Mouse (Mus musculus) spleen, postnatal 10 days (tissue): ENCODE results near the gene Arhgap25.

Source experiments
- DNase-seq, 2 experiments: peaks; one replicate each; pipeline ENCODE4 v3.0.0; 2021 to 2022; ENCODE audit warnings: low spot score in 2 of 2

The Arhgap25 gene

GRCm38 (mm10) chr6:87447217-87447616 is 85.8 kb downstream of the Arhgap25 start:
- DNase-seq, result no peak

GRCm38 (mm10) chr6:87445222-87445621 is 87.8 kb downstream of the Arhgap25 start:
- no peak for DNase-seq

- DNase-seq, result no peak
Observed at GRCm38 (mm10) chr6:87443253-87443652, 89.8 kb downstream of the Arhgap25 start.

- no peak for DNase-seq
Observed at GRCm38 (mm10) chr6:87436745-87437144, 96.3 kb downstream of the Arhgap25 start.

DNA sequence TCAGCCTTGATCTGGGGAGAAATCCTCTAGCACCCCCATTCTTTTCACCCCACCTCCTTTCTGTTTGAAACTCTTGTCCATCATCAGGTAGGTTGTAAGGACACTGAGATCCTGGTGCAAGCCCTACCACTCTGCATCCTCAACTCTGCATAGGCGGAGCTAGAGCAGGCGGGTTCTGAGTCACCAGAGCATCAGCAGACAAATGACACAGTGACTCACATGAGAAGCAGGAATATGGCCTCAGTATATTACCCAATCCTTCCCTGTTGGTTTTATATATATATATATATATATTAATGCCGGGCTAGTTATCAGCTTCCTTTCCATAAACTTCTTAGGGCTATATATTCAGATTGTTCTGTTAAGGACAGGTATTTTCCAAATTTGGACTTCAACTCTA is 97.3 kb downstream of the Arhgap25 start:
- no peak for DNase-seq

DNA sequence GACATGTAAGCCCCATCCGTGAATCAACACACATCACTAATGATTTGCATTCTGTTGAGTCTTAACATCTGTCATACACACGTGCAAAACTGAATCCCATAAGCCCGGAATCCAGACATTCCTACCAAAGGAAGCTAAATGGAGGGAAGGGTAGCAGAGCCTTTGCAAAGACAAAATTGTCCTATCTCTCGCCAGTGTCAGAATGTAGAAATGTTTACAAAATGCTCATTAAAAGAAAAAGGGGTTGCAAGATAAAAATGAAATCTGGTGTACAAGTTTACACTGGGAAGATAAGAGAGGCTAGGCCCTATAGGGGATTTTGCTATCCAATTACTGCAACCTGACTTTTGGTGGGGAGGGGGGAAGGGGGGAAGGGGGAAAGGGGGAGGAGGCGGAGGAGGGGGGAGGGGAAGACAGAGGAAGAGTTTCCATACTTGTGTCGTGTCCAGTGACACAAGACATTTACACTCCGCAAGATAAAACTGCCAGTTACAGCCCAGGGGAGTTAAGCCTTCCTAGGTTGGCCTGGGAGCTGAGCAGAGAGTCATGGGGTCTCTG is 104.5 kb downstream of the Arhgap25 start, which contains the start of gene Bmp10:
Gene Bmp10 (plus strand): TSS at position 508 of the 558 bp plus-strand sequence.
- DNase-seq, result no peak

GRCm38 (mm10) chr6:87427616-87428015 is 105.4 kb downstream of the Arhgap25 start:
- no peak for DNase-seq

GRCm38 (mm10) chr6:87426954-87427353 is 106.1 kb downstream of the Arhgap25 start:
- no peak for DNase-seq

GRCm38 (mm10) chr6:87424037-87424816 is 108.8 kb downstream of the Arhgap25 start:
- no peak for DNase-seq

GRCm38 (mm10) chr6:87422304-87422703 is 110.8 kb downstream of the Arhgap25 start:
- DNase-seq, result no peak

GRCm38 (mm10) chr6:87412011-87412410 is 121.0 kb downstream of the Arhgap25 start:
- DNase-seq, result no peak
